Mouse (Mus musculus): ENCODE results near the gene Lhfp. TPM values are rescaled to one million over a fixed set of nuclear protein-coding genes. Genes with fewer than 3 reads are reported as not detected.
"Not testable (repeated sequence)": the region's sequence is repeated elsewhere in the genome, so short reads cannot be mapped to it uniquely, and the experiment has no call there.

Gene Lhfp
- total RNA-seq, 2 experiments from 2014 or later = 30.2 to 37.0 TPM

DNA sequence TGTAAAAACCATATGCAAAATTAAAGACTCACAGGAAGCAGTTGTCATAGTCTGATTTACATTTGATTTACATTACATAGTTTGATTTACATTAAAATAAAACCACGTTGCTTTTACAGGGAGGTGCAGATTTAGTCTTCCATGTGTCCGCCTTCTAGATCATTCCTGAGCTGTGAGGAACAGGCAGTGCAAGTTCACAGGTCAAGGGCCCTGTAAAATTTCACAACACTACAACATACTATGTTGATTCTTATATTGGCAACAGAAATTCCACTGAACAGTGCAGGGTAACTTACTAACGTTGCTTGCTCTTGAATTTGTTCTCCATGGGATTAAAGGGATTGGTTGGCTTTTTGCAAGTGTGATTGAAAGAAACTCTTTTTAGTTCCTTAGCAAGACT is 189.8 kb downstream of the Lhfp start:
- intact Hi-C loops (cut with DNase I) = no loop called here
- no peak for DNase-seq (ENCODE audit: low spot score in 2 of 2)

DNA sequence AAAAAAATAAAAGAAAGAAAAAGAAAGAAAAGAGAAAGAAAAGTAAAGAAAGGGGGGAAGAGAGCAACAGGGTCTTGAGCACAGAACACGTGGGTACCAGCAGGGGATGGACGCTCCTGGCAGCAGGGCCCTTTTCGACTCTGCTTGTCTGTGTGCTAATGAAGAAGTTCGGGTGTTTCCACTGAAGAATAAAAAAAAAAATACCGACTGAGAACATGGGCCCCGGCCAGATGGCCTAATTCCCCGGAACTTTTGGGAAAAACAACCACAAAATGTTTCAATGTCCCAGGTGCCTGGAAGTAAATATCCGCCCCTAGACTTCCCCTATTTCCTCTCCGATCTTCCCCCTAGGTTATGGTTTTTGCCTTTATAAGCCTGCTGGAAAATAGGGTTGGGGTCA is 191.1 kb downstream of the Lhfp start:
- DNase-seq (ENCODE audit: low spot score in 2 of 2); intact Hi-C loops (cut with DNase I): not testable (repeated sequence)

DNA sequence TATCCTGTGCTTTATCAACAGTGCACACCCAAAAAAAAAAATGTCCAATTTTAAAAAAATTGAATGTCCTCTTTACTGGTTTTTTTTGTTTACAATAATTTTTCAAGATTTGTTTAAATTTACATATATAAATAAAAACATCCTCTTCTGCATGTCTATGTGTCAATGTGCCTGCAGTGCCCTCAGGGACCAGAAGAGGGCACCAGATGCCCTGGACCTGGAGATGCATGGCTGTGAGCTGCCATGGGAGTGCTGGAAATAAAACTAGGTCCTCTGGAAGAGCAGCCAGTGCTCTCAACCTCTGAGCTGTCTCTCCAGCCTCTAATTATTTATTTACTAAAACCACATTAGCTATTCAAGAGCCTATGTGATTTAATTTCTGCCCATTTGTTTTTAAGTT is 193.4 kb downstream of the Lhfp start:
- intact Hi-C loops (cut with DNase I) = no loop called here
- DNase-seq (ENCODE audit: low spot score in 2 of 2) = no peak

DNA sequence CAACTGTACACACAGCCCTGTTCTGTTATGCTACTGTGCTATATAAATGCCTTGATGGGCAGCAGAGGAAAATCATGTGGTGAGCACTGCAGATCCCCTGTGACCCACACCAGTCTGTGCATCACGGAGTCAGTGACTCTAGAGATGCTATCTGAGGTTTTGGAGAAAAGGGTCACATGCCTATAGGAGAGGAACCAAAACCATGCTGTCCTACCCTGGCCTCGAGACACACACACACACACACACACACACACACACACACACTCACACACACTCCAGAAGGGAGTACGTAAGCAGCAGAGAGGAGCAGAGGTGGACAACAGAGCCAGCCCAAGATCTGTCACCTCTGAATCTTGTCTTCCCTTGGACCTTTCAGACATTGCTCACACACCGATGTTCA is 195.1 kb downstream of the Lhfp start:
- no peak for DNase-seq (ENCODE audit: low spot score in 2 of 2)
- intact Hi-C loops (cut with DNase I) = no loop called here

DNA sequence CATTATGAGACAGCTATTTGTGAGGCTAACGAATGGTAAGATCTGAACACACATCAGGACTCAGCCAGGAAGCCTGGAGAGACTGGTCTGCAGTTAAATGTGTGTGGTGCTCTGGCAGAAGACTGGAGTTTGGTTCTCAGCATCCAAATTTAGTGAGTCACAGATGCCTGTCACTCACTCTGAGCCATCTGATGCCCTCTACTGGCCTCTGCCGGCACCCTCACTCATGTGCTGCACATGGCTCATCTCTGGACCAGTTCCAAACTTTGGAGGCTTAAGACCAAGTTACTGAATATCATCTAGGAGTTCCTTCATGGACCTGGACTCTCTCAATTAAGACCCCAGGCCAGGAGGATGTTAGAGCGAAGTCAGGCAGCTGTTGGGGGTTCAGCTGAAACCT is 198.8 kb downstream of the Lhfp start:
- intact Hi-C loops (cut with DNase I) = no loop called here
- no peak for DNase-seq (ENCODE audit: low spot score in 2 of 2)

DNA sequence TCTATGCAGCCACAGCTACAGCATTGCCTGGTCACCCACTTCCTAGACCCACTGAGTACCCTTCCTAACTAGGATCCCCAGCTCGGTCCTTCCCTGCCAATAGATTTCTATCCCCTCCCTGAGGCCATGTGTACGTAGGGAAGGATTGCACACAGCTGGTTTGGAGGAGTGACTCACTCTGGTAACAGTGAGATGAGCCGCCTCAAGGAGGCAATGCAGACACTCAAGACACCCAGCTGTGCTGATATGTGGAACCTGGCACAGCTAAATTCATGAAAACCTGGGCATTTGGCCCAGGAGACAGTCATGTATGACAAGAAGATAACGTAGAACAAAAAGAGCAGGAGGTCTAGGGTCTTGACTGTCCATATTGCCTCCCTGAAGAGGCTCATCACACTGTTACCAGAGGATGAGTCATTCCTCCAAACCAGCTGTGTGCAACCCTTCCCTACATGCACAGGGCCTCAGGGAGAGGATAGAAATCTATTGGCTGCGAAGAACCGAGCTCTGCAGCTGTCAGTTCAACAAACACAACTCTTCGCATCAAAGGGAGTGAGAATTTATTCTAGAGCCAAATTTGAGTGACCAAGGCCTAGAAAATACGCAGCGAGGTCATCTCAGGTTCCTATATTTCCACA is 204.4 kb downstream of the Lhfp start:
- no peak for DNase-seq (ENCODE audit: low spot score in 2 of 2)
- intact Hi-C loops (cut with DNase I) = no loop called here

DNA sequence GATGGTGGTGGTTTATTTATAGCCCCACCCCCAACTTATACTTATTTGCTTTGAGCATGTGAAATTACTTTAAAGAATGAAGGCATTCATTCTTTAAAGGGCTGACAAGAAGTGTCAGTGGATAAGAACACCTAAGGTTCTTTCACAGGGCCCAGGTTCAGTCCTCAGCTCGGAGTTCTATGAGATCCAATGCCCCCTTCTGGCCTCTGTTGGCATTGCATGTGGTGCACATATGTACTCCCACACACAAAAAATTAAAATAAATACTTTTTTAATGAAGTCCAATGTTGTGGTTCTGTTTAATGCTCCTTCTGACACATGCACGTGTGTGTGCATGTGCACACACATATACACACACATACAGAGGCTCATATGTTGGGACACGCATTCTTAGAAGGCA is 205.8 kb downstream of the Lhfp start:
- peak in 1 of 2 experiments; percentile 35 for DNase-seq (ENCODE audit: low spot score in 2 of 2)
- intact Hi-C loops (cut with DNase I) = no loop called here

DNA sequence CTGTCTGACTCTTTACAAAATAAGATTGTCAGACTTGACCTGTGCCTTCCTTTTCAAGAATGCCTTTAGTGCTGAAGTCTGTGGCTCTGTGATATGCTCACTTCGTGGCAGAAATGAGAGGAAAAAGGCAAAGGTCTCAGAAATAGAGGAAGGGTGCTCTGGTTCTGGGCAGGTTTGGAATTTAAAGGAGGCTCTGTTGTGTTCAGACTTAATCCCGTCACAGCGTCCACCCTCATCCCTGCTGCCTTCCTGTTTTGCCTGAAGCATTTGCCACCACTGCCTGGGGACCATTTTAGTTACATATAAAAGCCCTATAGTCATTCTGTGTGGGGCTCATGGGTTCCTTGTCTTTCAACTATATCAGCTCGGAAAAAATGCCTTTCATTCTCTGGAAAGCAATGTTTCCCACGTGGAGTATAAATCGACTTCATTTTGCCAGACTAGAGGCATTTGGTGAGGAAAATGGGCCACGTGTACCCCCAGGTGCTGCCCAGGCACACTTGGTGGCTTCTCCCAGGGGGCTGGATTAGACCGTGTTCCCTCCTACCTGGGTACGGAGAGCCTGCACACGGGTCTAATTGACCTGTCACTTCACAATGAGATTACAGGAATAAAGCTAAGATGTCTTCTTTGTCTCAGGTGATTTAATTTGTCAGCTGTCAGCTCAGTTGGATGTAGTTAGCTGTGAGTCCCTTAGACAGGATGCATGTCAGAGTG is 207.0 kb downstream of the Lhfp start:
- intact Hi-C loops (cut with DNase I) = no loop called here

DNA sequence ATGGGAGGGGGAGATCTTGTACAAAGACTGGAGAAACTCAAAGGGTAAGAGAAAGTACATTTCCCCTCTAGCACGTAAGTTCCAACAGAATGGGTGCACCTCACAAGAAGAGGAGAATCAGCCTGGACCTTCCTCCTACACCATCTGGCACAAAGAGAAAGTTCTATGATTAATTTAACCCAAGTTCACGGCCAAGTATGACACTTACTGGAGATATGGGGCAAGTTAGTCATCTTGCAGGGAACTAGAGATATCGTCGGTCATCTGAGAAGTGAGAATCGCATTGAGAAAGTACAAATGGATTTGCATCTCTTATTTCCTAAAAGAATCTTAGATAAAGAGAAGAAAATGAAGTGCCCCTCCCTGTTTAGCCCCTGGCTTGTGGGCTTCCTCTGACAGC is 211.2 kb downstream of the Lhfp start:
- intact Hi-C loops (cut with DNase I) = loop anchor here (5.0 kb wide), 1 partner anchor 220 kb away; no protein-coding TSS in a partner anchor
- DNase-seq (ENCODE audit: low spot score in 2 of 2) = no peak

More for the DNA sequence above, 207.0 kb downstream of the Lhfp start:
- DNase-seq (ENCODE audit: low spot score in 2 of 2) = no peak

DNA sequence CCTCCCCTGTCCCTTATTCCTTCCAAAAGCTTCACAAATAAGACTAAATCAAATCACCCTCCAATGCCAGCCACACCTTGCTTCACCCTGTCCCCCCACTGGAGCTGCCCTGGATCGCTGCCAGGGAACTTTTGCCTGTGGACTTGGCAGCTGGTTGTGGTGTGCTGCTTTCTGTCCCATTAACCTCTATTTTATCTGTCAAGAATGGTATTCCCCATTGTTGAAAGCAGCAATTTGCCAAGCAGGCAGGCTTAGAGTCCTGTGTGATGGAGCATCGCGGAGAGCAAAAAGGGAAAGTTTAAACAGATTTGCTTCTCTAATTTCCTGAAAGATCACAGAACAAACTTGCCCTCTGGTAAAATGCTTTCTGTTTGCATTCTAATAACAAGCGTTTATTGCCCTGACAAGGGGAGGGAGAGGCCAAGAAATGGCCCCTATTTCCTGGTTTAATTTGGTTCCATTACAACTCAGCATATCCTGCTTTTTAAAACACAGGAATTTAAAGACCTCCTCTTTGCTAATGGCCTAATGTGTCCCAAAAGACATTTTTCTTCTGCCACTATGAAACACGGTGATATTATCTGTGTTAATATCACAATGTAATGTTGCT is 212.0 kb downstream of the Lhfp start:
- no peak for DNase-seq (ENCODE audit: low spot score in 2 of 2)

DNA sequence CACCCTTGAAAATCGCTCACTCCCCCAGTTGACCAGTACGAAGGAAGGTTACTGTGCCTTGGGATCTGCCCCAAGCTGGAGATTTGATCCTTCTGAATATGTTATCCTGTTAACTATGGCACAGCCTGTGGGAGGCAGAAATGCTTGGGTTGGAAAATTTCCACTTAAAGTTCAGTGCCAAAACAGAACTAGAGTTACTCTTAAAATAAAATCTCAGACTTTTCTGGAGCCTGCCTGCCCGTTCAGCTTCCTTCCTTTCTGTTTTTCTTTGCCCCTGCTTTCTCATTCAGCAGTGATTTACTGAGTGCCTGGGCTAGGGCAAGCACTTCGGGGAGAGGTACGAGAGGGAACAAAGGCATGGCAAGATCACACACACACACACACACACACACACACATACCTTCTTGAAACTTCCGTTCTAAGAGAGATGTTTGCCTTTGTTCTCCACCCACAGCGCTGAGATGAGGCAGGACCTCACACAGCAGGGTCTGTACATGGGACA is 217.4 kb downstream of the Lhfp start:
- intact Hi-C loops (cut with DNase I) = loop anchor here (5.0 kb wide), 1 partner anchor 216 kb away; the partner anchor contains the start of gene Lhfp
- peak in 1 of 2 experiments; percentile 20 for DNase-seq (ENCODE audit: low spot score in 2 of 2)

More for the DNA sequence above, 212.0 kb downstream of the Lhfp start:
- intact Hi-C loops (cut with DNase I) = loop anchor here (5.0 kb wide), 1 partner anchor 221 kb away; no protein-coding TSS in a partner anchor

DNA sequence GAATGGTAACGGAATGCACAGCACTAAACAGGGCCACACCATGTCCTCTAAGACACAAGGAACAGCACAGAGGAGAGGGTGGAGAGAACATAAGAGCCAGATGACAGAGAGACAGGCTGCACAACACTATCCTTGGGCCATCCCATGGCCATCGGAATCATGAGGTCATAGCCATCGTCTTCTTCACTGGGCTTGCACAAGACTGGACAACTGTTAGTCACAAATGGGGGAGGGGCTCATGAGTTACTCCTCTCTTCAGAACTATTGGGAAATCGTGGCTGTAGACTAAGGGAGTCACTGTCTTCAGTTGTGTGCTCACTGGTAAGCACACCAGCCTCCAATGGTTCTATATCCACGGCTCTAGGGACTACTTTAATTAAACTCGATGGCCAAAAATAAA is 224.8 kb downstream of the Lhfp start:
- intact Hi-C loops (cut with DNase I) = no loop called here
- peak; percentile 8 to 19 for DNase-seq (ENCODE audit: low spot score in 2 of 2)

DNA sequence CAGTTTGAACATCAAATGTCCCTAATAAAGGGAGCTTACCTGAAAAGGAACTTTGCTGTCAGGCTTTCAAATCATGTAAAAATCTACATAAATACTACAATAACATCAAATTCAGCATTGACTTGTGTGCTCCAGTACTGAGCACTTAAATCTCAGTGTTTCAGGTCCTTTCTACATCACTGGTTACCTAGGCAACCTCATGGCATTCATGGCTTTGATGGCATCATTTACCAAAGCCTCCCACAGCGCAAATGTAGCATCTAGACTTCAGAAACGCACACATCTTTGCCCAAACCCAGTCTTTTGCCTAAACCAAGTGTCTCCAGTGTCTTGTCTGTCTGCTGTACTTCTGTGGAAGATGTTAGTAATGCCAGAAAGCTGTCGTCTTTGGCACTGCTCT is 225.7 kb downstream of the Lhfp start:
- no peak for DNase-seq (ENCODE audit: low spot score in 2 of 2)
- intact Hi-C loops (cut with DNase I) = no loop called here

DNA sequence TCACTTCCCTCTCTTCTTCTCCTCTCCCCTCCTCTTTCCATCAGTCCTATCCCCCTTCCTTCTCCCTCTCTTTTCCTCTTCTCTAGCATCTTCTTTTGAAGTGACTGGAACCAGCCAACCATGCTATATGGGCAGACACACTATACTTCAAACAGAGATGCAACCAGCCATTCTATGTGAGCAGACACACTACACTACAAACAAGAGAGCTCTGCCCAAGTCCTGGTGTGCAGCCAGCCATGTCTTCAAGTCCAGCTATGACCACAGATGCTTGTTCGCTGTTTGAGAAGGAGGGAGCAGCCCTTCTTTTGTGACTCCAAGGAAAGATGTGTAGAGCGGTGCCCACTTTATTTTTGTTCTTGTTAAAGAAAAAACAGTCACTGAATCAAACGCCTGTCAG is 231.9 kb downstream of the Lhfp start:
- no peak for DNase-seq (ENCODE audit: low spot score in 2 of 2)
- intact Hi-C loops (cut with DNase I) = no loop called here

DNA sequence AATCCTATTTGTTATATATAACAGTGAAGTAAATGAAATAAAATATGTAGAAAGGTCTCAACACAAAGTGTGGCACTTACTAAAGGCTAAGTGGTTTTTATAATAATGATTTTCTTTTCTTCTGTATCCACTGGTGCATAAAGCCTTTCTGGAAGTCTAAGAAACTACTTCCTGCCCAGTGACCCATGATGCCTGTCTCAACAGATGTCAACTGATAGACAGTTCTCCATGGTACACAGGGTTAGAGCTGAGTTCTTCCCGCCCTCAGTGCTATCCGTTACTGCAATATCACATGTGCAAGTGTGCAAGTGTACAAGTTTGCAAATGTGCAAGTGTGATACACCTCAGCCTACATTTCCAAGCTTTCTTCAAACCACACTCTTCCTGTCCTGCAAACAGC is 236.7 kb downstream of the Lhfp start:
- intact Hi-C loops (cut with DNase I) = no loop called here
- no peak for DNase-seq (ENCODE audit: low spot score in 2 of 2)

DNA sequence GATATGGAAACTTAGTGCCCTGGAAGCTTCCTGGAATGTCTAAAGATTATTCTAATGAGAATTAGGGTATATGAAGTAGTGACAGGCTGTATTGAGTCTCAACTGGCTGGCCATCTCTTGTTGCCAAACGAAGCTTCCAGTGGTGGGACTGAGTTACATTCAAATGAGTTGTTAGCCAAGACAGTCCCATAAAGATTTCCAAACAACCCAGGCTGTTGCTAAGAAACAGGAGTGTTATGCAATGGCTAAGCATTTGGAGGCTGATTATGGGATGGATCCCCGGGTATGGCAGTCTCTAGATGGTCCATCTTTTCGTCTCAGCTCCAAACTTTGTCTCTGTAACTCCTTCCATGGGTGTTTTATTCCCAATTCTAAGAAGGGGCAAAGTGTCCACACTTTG is 240.7 kb downstream of the Lhfp start:
- intact Hi-C loops (cut with DNase I); DNase-seq (ENCODE audit: low spot score in 2 of 2): not testable (repeated sequence)

DNA sequence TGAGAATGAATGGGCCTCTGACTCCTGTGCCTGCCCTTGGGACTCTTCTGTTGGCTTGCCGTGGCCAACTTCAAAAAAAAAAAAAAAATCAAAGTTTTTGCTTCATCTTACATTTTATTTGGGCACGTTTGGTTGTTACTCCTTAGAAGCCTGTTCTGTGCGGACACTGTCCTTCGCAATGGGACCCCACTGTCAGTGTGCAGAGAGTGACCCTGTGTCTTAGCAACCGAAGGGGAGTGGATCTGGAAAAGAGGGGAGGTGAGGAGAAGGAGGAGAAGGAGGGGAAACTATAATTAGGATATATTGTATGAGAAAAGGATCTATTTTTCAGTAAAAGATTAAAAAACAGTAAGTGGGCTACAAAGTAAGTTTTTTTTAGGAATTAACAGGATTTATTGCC is 242.7 kb downstream of the Lhfp start:
- no peak for DNase-seq (ENCODE audit: low spot score in 2 of 2)
- intact Hi-C loops (cut with DNase I) = no loop called here

DNA sequence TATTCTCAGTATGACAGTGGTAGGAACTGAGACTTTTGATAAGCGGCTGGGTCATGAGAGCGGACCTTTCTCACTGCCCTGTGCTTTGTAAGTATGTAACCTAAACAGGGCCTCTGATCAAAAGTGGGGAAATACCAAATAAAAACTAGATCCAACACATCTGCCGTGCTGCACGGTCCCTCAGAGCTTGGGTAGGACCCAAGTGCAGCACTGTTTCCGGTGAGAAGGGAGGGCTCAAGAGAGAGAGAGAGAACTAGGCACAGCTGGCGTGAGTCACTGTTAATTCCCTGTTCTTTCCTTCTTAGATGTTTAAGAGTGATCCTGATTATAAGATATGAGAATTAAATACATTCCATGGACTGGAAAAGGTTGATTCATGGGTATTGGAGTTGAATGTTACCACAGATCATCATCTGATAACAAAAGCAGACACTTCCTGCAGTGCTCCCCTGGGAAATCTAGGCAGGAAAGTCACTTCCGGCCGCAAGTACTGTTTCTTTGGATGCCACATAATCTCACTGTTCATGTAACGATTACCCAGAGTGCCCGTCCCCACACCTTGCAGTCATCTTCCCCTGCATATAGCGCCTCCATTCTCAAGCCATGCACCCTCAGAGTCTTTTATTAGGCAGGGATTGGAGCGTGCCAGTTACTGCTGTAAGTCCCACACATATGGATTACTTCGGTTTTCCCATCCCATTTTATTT is 243.3 kb downstream of the Lhfp start:
- no peak for DNase-seq (ENCODE audit: low spot score in 2 of 2)
- intact Hi-C loops (cut with DNase I) = no loop called here

DNA sequence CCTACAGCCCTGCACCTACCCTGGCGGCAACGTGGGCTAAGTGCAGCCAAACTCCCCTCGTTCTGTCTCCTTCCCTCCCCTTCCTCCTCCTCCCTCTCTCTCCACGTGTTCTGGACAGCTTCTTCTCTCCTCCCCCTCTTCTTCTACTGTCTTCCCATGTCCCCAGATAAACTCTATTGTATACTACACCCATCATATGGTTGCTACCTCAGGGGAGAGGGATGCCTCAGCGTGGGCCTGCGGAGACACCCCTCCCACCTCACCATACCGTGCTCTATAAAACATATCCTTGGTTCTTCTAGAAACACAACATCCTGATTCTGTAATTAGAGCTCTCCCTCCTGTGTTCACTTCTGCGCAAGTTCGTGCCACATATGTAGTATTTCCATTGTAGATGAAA is 247.3 kb downstream of the Lhfp start:
- intact Hi-C loops (cut with DNase I) = no loop called here
- peak in 1 of 2 experiments; percentile 36 for DNase-seq (ENCODE audit: low spot score in 2 of 2)
